Mouse (Mus musculus): ENCODE measurements around the gene Ddah1.
"Not testable (repeated sequence)": the region's sequence is repeated elsewhere in the genome, so short reads cannot be mapped to it uniquely, and the experiment has no call there.

GRCm38 (mm10) chr3:145913942-145914341, 155.5 kb downstream of the Ddah1 start:
- TF ChIP-seq ZNF384 (IDR thresholded peaks at IDR 0.05; ENCODE audit: low read depth, low read length); MAFK (IDR thresholded peaks at IDR 0.05; ENCODE audit: insufficient read depth, low read depth, low read length); HCFC1 (IDR thresholded peaks at IDR 0.05; ENCODE audit: borderline replicate concordance, insufficient read depth, low read length); ZC3H11A (IDR thresholded peaks at IDR 0.05; ENCODE audit: borderline replicate concordance, low read depth, low read length): not testable (repeated sequence)

All from ES-E14 (cell line).